Mouse (Mus musculus) adrenal gland, postnatal 4 days (tissue): ENCODE measurements around the gene Bzw1. TPM values are rescaled to one million over a fixed set of nuclear protein-coding genes. Genes with fewer than 3 reads are reported as not detected.

Experiments
- DNase-seq, 2 experiments: peaks; one replicate each; pipeline ENCODE4 v3.0.0; 2021 to 2022; ENCODE audit warnings: low spot score in 2 of 2, mixed read lengths in 2 of 2
- total RNA-seq, 2 experiments: library from RNA; stranded (reverse); gene quantifications; 2 replicates each; pipeline ENCODE4 v1.2.3; 2021

Bzw1 gene
- total RNA-seq, 2 experiments from 2014 or later: 180 to 189 TPM

DNA sequence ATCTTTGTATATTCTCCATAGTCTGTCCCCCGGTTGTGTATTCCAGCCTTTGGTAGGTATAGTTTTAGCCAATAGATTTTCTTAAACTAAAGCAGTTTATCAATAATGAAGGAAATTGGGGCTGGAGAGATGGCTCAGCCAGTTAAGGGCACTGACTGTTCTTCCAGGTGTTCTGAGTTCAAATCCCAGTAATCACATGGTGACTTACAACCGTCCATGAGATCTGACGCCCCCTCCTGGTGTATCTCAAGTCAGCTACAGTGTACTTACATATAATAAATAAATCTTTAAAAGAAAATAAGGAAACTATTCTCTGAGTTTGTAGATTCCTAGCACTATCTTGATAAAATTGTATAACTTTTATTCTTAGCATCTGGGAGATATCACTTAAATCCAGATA, 2.6 kb downstream of the Bzw1 start:
- DNase-seq: no peak

DNA sequence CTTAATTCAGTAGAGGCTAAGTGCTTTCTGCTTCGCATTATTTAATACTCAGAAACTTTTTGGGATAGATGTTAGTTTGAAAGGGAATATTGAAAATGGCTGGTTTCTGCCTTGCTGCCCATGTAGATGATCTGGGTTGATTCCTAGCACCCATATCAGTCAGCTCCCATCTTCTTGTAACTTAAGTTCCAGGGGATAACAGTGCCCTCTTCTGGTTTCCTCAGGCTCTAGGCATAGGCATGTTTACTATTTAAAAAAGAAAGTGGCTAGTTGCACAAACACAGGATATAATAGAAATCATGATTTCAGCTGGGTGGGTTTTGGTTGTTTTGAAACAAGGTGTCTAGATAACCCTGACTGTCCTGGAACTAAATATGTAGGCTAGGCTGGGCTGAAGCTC, 3.5 kb downstream of the Bzw1 start:
- DNase-seq: no peak

DNA sequence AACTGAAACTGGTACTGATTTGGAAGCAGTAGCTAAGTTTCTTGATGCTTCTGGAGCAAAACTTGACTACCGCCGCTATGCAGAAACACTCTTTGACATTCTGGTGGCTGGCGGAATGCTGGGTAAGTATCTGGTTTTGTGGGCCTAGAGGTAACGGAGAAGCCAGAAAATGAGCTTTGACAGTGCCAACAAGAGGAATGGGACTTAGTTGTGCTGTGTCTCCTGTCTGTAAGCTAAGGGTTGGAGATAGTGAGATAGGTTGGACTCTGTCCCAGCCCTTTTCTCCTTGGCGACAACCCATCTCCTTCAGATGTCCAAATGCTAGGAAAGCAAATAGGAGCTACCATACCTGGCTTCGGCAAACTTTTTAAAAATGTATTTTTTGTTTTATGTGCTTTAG, 5.0 kb downstream of the Bzw1 start:
- DNase-seq: no peak

DNA sequence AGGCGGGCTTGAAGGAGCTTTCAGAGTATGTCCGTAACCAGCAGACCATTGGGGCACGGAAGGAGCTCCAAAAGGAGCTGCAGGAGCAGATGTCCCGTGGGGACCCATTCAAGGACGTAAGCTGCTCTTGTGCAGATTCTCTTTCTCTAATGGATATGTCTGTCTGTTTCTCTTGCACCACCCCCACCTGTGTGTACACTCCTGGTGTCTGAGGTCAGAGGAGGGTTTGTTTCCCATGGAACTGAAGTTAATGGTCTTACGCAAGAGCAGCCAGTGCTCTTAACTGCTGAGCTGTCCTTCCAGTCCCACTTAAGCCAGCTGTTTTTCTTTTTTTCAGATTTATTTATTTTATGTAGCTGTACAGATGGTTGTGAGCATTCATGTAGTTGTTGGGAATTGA, 8.7 kb downstream of the Bzw1 start:
- no peak for DNase-seq

DNA sequence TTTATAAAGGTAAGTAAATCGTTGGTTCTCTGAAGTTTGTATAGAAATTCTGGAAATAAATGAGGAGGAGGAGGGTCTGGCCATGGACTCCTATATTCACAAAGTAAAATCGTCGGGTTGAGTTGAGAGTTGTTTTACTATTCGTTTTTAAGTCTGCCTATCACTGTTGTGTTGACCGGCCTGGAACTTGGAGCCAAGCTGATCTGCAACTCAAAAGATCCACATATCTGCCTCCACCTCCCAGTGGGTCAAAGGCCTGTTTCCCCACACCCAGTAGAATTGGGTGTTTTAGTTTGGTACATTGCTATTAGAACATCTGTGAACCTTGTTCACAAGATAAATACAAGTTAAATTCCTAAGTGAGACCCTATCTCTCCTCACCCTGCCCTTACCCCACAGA, 11.0 kb downstream of the Bzw1 start:
- no peak for DNase-seq

DNA sequence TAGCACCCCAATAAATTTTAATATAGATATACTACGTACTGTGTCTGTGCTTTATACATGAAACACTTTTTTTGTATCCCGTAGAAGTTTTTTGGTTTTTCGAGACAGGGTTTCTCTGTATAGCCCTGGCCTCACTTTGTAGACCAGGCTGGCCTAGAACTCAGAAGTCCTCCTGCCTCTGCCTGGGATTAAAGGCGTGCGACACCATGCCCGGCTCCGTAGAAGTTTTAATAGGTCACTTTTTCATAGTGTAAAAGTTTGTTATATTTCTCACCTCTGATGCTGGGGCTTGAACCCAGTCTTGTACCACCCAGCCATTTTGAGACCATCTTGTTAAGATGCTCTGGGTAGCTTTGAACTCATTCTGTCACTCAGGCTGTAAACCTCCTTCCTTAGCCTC, 14.6 kb downstream of the Bzw1 start:
- no peak for DNase-seq

DNA sequence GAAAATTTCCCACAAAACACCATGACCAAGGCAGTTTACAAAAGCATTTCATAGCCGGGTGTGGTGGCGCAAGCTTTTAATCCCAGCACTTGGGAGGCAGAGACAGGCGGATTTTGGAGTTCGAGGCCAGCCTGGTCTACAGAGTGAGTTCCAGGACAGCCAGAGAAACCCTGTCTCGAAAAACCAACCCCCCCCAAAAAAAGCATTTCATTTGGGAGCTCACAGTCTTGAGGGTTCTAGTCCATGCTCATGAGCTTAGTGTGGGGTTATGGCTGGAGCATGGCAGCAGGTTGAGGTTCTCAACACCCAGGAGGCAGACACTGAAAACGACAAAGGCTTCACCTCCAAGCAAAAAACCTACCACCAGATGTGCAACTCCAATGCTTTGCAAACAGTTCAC, 15.4 kb downstream of the Bzw1 start:
- DNase-seq: no peak

DNA sequence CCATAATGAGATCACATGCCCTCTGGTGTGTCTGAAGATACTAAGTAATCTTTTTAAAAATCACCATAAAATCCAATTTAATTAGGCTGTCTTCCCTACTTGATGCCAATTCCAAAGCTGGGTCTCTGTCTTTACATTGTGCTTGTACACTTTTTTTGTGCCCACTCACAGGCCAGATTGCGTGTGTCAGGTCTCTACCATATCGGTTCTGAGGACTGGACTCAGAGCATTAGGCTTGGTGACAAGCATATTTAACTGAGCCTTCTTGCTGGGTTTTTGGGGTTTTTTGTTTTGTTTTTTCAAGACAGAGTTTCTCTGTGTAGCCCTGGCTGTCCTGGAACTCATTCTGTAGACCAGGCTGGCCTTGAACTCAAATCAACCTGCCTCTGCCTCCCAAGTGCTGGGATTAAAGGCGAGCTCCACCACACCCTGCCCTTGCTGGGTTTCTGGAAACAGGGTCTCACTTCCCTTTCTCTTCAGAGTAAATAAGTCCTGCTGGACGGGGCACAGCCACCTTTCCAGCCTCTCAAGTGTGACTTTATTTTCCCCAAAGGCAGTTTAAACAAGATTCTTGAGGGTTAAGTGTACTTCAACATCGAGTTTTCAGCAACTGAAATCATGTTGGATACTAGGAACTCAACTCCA, 17.0 kb downstream of the Bzw1 start:
- no peak for DNase-seq

DNA sequence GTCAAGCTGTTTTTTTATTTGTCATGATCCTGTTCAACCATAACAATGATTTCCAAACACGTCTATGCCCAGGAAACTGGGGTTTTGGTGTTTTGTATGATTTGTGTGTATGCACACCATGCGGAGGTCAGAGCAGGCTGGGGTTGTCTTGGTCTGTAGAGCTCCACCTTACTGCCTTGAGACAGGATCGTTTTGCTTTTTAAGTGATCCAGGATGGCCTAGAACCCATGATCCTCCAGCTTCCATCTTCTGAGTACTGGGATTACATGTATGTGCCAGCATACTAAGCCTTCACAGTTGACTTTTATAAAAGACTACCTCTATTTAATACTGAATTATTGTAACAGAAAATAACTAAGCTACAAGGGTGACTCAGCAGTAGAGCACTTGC, 17.5 kb downstream of the Bzw1 start:
- DNase-seq: no peak

DNA sequence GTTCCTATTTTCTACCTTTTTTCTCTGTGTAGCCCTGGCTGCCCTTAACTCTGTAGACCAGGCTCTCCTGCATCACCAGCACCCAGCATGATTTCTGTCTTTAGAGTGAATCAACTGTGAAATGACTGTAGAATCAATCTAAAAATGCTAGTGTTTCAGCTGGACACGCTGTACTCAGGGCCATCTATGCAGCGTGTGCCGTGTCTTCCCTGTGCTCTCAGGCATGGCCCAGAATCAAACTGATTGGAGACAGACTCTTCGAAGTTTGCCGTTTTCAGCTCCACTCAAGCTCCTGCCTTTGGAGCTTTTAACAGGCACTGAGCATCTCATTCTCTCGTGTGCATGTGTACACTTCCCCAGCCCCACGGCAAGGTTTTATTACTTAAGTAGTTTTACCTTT, 18.1 kb downstream of the Bzw1 start:
- DNase-seq: no peak

DNA sequence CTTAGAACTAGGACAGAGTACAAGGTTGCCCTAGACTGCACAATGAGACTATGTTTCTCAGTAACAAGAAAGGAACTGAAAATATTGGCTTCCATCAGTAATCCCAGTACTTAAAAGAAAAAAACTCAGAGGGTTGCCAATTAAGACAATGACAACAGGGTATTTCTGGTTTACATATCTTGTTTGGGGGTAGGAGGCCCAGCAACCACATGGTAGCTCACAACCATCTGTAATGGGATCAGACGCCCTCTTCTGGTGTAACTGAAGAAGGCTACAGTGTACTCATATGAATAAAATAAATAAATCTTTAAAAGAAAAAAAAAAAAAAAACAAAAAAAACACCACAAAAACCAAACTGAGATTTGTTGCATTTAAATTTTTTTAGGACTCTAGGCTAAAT, 22.7 kb downstream of the Bzw1 start:
- DNase-seq: no peak

DNA sequence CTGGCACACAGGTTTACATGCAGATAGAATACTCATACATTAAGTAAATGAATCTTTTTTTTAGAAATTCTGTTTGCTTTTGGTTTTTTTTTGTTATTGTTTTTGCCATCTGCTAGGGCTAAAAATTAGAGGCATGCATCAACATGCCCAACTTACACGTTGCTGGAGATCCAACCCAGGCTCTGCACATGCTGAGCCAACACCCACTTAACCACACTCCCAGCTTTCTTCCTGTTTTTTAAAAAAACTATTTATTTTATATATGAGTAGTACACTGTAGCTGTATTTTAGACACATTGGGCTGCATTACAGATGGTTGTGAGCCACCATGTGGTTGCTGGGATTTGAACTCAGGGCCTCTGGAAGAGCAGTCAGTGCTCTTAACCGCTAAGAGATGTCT, 23.4 kb downstream of the Bzw1 start:
- no peak for DNase-seq

DNA sequence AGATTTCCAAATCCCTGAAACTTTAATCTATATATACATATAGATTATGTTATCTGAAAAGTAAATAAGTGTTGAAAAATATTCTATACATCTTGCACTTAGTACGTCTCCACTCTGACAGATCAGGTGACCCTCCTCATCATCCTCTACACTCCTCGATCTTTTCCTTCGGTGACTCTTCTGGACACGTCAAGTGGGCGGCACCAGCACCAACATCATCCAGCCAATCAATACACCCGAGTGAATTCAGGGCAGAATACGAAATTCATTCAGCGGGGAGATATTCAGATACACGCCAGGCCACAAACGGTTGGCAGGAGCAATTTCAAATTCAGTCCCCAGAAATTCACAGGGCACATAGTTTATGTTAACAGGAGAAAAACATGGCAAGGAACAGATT, 27.3 kb downstream of the Bzw1 start:
- DNase-seq: no peak

DNA sequence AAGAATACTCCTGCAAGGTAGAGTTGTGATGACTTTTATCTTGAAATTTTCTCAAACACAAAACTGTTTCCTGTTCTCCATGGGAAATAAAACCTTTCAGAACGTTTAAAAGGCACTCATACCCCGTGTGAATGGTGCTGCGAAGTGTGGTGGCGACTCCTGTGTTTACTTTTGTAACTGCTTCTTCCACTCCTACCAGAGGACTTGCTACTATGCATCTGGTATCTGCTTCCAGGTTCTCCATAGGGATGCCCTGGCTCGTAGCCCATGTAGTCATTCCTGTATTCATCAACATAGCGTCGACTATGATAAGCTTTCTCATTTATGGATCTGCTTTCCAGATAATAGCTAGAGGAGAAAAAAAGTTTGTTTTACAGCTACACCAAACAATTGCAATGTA, 28.3 kb downstream of the Bzw1 start:
- DNase-seq: no peak

DNA sequence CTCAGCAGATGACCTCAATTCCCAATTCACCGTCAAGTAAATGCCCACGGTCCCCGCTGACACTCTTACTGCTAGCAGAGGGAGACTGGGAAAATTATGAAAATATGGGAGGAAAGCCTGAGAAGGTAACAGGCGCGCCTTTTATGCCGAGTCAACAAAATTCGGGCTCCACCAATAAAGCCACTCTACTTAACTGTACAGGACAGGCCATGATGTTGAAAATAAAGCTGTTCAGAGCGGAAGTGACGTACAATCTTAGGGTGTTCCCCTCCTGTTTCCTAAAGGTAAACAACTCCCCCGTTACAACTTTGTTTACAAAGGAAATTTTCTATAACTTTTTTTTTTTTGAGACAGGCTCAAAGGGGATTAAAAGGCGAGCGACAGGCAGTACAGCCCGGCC, 30.2 kb downstream of the Bzw1 start:
- DNase-seq: no peak

DNA sequence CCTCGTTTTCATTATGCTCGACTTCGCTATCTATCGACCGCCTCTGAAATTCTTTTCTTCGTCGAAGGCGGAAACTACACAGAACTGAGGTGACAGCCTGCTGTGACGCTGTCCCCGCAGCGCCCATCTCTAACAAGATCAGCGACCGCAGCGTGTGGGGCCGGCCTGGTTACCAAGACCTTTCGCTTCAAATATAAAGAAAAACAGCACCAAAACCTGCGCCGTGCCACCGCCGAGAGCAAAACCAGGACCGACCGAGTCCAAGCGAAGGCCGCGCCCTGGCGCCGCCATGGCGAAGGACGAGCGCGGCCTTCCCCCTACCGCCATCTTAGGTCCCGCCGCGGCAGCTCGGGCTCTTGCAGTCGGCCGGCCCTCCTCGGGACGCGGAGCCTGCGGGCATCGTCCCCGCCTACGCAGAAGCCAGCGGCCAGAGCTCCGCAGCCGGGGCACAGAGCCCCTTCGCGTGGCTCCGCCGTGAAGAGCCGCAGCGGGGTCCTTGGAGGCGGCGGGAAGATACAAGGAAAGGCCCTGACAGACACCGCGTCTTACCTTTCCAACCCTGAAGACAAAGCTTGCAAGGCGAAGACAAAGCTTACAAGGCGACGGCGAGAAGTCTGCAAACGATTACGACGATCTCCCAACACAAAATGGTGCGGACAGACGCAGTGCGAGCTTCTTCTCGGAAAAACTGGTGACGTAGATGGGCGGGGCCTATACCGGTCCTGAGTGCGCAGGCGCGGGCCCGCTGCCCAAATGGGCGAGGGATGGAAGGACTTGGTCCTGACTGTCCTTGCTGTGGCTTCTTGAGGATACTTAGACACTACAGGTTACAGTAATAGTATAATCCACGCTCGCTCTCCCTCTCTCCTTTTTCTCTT, 30.9 kb downstream of the Bzw1 start, which contains the start of gene Clk1:
Gene Clk1 (minus strand): TSS at position 696 of the 878 bp plus-strand sequence.
- peak; percentile 94 to 97 for DNase-seq

DNA sequence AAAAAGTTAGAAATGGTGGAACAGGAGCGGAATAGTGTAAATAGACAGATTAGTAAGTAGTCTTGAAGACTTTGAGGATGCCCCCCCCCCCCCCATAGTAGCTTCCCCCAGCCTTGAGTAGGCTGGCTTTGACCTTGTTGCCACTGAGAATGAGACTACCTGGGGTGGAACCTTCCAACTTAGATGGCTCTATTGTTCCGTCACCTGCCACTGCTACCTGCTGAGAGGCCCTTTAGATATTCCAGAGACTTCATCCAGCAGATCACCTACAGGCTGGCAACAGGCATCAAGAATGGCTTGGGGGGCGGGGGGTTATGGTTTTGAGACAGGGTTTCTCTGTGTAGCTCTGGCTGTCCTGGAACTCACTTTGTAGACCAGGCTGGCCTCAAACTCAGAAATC, 31.9 kb downstream of the Bzw1 start:
- no peak for DNase-seq

DNA sequence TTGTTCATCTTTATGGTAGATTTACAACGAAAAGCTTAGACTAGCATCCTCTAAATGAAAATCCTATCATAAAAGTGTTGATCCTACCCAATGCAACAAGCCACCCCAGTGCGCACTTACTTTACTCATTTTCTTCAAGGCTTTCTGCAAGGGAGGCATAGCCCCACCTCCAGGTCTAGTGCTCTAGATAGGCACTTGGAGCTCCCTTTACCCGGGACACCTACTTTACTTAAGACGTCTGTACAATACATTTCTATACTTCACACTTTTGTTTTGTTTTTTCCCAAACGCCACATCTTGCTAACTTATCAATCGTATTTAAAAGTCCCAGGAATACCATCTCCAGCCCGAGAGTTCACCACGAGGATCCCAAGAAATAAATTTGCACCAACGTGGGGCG, 52.0 kb downstream of the Bzw1 start:
- no peak for DNase-seq

DNA sequence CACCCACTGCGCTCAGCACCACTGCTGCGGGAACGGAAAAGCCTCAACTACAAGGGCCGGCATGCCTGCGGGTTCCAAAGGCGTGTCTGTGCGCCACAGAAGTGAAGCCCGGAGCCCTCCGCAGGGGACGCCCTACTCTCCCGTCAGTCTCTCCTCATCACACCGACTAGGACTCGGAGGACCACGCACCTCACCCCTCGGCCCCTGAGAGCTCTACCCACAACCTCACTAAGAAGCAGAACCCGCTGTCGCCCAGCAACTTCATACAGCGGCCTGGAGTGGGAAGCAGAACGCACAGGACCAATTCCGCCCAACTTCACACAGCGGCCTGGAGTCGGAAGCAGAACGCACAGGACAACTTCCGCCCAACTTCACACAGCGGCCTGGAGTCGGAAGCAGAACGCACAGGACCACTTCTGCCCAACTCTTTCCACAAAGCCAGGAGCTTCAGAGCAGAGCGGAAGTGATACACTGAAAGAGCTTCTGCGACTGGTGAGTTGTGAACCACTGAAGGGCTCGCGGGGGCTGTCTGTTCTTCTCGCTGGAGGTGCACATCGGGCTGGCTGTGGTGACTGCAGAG, 52.5 kb downstream of the Bzw1 start, which contains the start of the genes Nif3l1 and Ppil3:
Gene Nif3l1 (plus strand): TSS at position 9 of the 580 bp plus-strand sequence.
Gene Ppil3 (minus strand): TSS at position 344 of the 580 bp plus-strand sequence.
- peak; percentile 45 to 73 for DNase-seq

DNA sequence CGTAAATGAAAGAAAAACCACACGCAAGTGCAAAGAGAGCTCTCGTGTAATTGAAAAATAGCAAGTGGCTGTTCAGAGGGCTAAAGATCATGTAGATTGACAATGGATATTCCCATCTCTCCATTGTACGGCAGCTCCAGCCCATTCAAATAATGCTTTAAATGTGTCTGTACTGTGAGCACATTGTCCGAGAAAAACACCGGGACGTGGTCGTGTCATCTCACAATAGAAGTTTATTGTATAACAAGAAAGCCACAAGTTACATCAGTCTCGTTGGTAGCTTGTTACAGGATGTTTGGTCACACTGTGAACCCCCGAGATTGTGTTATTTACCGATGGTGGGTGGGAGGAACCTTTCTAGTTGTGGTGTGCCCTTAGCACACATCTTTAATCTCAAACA, 53.2 kb downstream of the Bzw1 start:
- no peak for DNase-seq

DNA sequence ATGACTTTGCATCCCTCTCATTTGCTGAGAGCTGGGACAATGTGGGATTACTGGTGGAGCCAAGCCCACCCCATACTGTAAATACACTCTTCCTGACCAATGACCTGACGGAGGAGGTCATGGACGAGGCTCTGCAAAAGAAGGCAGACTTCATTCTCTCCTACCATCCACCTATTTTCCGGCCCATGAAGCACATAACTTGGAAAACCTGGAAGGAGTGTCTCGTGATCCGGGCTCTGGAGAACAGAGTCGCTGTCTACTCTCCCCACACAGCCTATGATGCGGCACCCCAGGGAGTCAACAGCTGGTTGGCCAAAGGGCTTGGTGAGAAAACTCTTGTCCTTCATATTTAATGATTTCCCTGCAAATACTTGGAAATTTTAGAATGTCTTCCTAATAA, 55.1 kb downstream of the Bzw1 start:
- DNase-seq: no peak

DNA sequence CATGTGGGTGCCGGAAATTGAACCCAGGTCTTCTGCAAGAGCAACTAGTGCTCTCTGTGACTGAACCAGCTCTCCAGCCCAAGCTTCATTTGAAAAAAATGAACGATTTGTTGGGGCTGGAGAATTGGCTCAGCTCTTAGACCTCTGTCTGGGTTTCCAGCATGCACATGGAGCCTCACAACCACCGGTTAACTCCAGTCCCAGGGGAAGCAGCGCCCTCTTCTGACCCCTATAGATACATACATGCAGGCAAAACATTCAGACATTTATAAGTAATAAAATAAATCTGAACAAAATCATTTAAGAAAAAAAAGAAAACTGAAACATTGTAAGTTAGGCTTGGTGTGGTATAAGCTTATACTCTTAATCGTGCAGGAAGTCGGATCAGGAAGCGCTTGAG, 55.7 kb downstream of the Bzw1 start:
- DNase-seq: no peak
